Mouse (Mus musculus): Measurements from ENCODE around the gene Stx3. TPM values are rescaled to one million over a fixed set of nuclear protein-coding genes. Genes with fewer than 3 reads are reported as not detected.

The Stx3 gene
- polyA plus RNA-seq, 1 experiment from 2014 or later = 23.2 TPM

DNA sequence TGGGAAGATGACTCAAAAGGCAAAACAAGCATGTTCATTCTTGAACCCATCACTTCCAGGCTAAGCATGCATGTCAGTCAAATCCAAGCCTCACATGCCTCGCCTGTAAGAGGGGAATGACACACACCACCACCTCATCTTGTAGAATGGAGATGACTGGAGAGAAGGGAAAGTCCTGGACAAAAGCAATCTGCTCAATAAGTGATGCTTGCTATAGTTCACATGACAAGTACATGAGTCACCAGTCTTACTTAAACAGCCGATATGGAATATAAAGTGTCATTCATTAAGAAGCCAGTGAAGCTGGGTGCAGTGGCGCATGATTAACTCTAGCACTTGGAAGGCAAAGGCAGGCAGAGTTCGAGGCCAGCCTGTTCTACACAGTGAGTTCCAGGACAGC is 6.1 kb downstream of the Stx3 start:
- H3K4me1 ChIP-seq (ENCODE audit: control insufficient read depth, insufficient read depth, low read length) = peaks cover 23% of the 10 kb centered on the region
- no peak overlapping the region for H3K4me2 ChIP-seq (replicated peaks; ENCODE audit: low read depth, low read length)
- WGBS = 59% methylated on average over 4 of the region's 4 CpGs
- H3K27ac ChIP-seq (ENCODE audit: low read length) = no peak overlapping the region
- H3K27me3 ChIP-seq (ENCODE audit: control insufficient read depth, insufficient read depth, low read length) = no peaks in the 10 kb centered on the region
- no peak overlapping the region for H3K4me3 ChIP-seq (ENCODE audit: low read depth, low read length)
- no peak for ATAC-seq (ENCODE audit: insufficient number of reproducible peaks, insufficient read depth, low FRiP score, low read depth)
- H3K9me3 ChIP-seq (ENCODE audit: control insufficient read depth, low read depth, low read length) = no peaks in the 10 kb centered on the region
- H3K9ac ChIP-seq (replicated peaks; ENCODE audit: low read depth, low read length) = no peak overlapping the region
- no peaks in the 10 kb centered on the region for H3K36me3 ChIP-seq (ENCODE audit: control insufficient read depth, insufficient read depth, low read length)

DNA sequence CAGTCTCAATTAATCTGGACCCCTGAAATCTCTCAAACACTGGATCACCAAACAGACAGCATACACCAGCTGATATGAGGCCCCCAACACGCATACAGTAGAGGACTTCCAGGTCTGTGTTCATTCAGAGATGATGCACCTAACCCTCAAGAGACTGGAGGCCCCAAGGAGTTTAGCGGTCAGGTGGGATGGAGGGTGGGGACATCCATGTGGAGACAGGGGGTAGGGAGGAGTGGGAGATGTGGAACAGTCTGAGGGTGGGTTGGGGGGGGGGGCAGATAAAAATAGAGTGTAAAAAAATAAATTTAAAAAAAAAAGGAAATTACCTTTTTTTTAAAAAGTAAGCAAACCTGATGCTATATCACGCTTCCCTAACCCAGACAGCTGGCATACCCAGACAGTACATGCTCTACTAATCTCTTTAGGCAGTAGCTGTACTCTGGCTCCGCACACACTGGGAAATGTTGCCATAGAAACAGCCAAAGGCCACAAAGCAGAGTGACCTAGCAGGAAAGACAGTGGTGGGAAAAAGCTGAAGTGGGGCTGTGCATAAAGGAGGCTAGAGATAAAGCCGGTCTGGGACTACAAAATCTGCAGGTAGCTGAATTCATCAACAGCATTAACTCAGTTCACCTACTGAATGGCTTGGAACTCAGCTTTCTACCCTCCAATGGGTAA is 7.4 kb downstream of the Stx3 start:
- Histone ChIP-seq H3K27me3 (ENCODE audit: control insufficient read depth, insufficient read depth, low read length) (no peaks in the 10 kb centered on the region), H3K27ac (ENCODE audit: low read length) (no peak overlapping the region), H3K9me3 (ENCODE audit: control insufficient read depth, low read depth, low read length) (no peaks in the 10 kb centered on the region), H3K4me3 (ENCODE audit: low read depth, low read length) (no peak overlapping the region), H3K4me1 (ENCODE audit: control insufficient read depth, insufficient read depth, low read length) (peaks cover 23% of the 10 kb centered on the region), H3K4me2 (replicated peaks; ENCODE audit: low read depth, low read length) (no peak overlapping the region), H3K9ac (replicated peaks; ENCODE audit: low read depth, low read length) (no peak overlapping the region), H3K36me3 (ENCODE audit: control insufficient read depth, insufficient read depth, low read length) (no peaks in the 10 kb centered on the region)
- ATAC-seq (ENCODE audit: insufficient number of reproducible peaks, insufficient read depth, low FRiP score, low read depth) = 0 out of 2 replicates have a peak, but pooled peaks have one; percentile 47
- WGBS = 43% methylated on average over 5 of the region's 5 CpGs

DNA sequence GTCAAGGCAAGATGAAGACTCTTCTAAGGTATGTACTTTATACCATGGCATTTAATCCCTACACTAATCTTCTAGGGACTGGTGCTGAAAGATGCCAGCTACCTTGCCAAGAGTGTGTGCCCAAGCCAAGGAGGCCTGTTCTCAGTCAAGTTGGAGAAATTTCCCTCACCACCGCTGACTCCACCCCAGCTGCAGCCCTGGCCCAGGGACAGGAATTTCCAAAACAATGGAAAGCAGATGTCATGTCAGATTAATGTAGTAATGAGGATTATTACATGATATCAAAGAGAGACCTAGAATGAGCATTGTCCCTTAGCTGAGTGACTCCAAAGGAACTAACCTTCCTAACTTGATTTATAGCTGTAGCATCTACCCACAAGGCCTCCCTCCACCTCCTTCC is 8.3 kb downstream of the Stx3 start:
- Histone ChIP-seq H3K4me1 (ENCODE audit: control insufficient read depth, insufficient read depth, low read length) (peaks cover 23% of the 10 kb centered on the region), H3K4me2 (replicated peaks; ENCODE audit: low read depth, low read length) (no peak overlapping the region), H3K9me3 (ENCODE audit: control insufficient read depth, low read depth, low read length) (no peaks in the 10 kb centered on the region), H3K27ac (ENCODE audit: low read length) (no peak overlapping the region), H3K36me3 (ENCODE audit: control insufficient read depth, insufficient read depth, low read length) (no peaks in the 10 kb centered on the region), H3K9ac (replicated peaks; ENCODE audit: low read depth, low read length) (no peak overlapping the region), H3K27me3 (ENCODE audit: control insufficient read depth, insufficient read depth, low read length) (no peaks in the 10 kb centered on the region), H3K4me3 (ENCODE audit: low read depth, low read length) (no peak overlapping the region)
- 64% methylated on average over 1 of the region's 1 CpGs for WGBS
- no peak for ATAC-seq (ENCODE audit: insufficient number of reproducible peaks, insufficient read depth, low FRiP score, low read depth)

DNA sequence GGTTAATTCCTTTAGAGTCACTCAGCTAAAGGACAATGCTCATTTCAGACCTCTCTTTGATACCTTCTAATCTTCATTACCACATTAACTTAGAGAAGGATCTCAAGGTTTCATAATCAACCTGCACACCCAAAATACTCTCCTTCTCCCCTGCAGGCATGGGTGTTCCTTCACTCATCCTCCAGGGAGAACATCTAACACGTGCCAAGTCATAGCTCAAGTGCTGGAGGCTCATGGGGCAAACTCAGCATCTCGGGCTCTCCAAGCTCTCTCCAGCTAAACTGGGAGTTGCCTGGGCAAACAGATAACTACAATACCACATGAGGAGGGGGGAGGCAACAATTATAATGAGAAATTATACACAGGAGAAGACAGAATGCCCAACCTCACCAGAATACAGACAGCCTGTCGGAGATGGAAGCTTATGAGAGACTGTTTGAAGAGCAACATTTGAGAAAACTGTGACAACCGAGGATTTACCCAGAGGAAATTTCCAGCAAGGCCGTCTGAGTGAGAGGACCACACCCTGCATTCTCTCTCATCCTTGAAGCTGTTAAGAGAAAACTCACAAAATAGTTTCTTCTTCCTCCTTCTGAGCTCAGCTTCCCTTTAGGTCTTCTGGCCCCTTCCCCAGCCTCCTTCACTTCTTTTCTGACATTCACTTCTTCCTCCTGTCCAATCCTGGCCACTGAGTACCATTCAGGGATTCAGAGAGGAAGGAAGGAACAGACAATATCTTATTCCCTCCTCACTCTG is 9.0 kb downstream of the Stx3 start:
- peaks cover 23% of the 10 kb centered on the region for H3K4me1 ChIP-seq (ENCODE audit: control insufficient read depth, insufficient read depth, low read length)
- no peaks in the 10 kb centered on the region for H3K9me3 ChIP-seq (ENCODE audit: control insufficient read depth, low read depth, low read length)
- no peak overlapping the region for H3K9ac ChIP-seq (replicated peaks; ENCODE audit: low read depth, low read length)
- H3K27ac ChIP-seq (ENCODE audit: low read length) = no peak overlapping the region
- H3K36me3 ChIP-seq (ENCODE audit: control insufficient read depth, insufficient read depth, low read length) = no peaks in the 10 kb centered on the region
- no peak overlapping the region for H3K4me2 ChIP-seq (replicated peaks; ENCODE audit: low read depth, low read length)
- no peaks in the 10 kb centered on the region for H3K27me3 ChIP-seq (ENCODE audit: control insufficient read depth, insufficient read depth, low read length)
- 71% methylated on average over 5 of the region's 5 CpGs for WGBS
- H3K4me3 ChIP-seq (ENCODE audit: low read depth, low read length) = no peak overlapping the region
- no peak for ATAC-seq (ENCODE audit: insufficient number of reproducible peaks, insufficient read depth, low FRiP score, low read depth)

DNA sequence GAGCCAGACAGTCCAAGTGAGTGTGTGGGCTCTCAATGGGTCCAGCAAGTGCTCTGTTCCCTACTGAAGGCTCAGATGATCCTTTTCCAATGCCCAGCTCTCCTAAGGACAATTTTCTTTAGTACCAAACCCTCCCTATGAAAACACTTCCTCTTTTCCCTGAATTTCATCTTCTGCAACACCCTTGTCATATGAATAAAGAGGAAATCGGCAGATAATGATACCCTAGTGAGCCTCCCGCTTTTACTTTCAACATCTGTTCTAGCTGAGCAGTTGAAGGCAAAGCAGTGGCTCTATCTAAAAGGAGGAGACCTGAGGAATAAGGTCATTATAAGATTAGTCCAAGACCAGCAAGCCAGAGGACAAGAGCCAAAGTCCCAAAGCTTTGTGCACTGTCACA is 10.8 kb downstream of the Stx3 start:
- Histone ChIP-seq H3K4me3 (ENCODE audit: low read depth, low read length) (no peak overlapping the region), H3K4me2 (replicated peaks; ENCODE audit: low read depth, low read length) (no peak overlapping the region), H3K9ac (replicated peaks; ENCODE audit: low read depth, low read length) (no peak overlapping the region), H3K27me3 (ENCODE audit: control insufficient read depth, insufficient read depth, low read length) (no peaks in the 10 kb centered on the region), H3K9me3 (ENCODE audit: control insufficient read depth, low read depth, low read length) (no peaks in the 10 kb centered on the region), H3K4me1 (ENCODE audit: control insufficient read depth, insufficient read depth, low read length) (peaks cover 8% of the 10 kb centered on the region; the same call in 1 of the 2 replicates), H3K36me3 (ENCODE audit: control insufficient read depth, insufficient read depth, low read length) (no peaks in the 10 kb centered on the region), H3K27ac (ENCODE audit: low read length) (no peak overlapping the region)
- 93% methylated on average over 2 of the region's 2 CpGs for WGBS
- ATAC-seq (ENCODE audit: insufficient number of reproducible peaks, insufficient read depth, low FRiP score, low read depth) = no peak

DNA sequence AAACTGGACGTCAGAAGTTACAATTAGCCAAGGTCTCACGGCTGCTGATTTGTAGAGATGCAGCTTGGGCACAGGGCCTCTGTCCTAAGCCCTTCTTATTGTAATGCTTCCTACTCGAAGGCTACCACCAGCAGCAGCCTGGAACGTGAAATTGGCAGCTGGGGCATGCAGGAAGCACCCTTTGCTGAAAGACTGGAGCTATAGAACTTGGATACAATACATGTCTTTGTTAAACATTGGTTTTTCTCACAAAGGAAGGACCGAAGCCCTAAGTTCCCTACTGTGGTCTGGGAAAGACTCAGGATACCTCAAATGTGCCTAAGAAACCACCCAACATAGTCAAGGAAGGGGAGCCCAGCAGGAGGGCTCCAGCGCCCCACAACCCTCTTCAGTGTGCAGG is 11.4 kb downstream of the Stx3 start:
- Histone ChIP-seq H3K27ac (ENCODE audit: low read length) (no peak overlapping the region), H3K4me3 (ENCODE audit: low read depth, low read length) (no peak overlapping the region), H3K27me3 (ENCODE audit: control insufficient read depth, insufficient read depth, low read length) (no peaks in the 10 kb centered on the region), H3K9ac (replicated peaks; ENCODE audit: low read depth, low read length) (no peak overlapping the region), H3K9me3 (ENCODE audit: control insufficient read depth, low read depth, low read length) (no peaks in the 10 kb centered on the region), H3K4me2 (replicated peaks; ENCODE audit: low read depth, low read length) (no peak overlapping the region), H3K4me1 (ENCODE audit: control insufficient read depth, insufficient read depth, low read length) (peaks cover 6% of the 10 kb centered on the region; the same call in 1 of the 2 replicates), H3K36me3 (ENCODE audit: control insufficient read depth, insufficient read depth, low read length) (no peaks in the 10 kb centered on the region)
- no peak for ATAC-seq (ENCODE audit: insufficient number of reproducible peaks, insufficient read depth, low FRiP score, low read depth)
- 71% methylated on average over 6 of the region's 6 CpGs for WGBS

DNA sequence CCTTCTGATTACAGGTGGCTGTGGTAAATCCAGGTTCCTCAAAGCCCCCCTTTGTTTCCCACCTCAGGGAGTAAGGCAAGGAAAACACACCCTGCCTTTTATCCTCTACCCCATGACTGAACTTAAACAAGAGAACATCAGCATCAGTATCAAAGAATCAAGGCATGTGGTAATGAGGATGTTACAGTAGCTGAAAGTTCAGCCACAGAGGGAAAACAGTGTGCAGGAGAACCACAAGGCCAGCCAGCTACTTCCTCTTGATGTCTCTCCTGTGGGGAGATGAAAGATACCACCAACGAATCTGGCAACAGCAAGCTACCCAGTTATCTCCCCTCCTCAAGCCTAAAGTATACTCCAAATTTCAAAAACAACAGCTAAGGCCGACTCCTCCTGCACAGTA is 12.0 kb downstream of the Stx3 start:
- WGBS = 67% methylated on average over 2 of the region's 2 CpGs
- Histone ChIP-seq H3K27ac (ENCODE audit: low read length) (no peak overlapping the region; the same call in 1 of the 2 replicates), H3K4me3 (ENCODE audit: low read depth, low read length) (no peak overlapping the region), H3K9ac (replicated peaks; ENCODE audit: low read depth, low read length) (no peak overlapping the region), H3K4me2 (replicated peaks; ENCODE audit: low read depth, low read length) (no peak overlapping the region), H3K9me3 (ENCODE audit: control insufficient read depth, low read depth, low read length) (no peaks in the 10 kb centered on the region), H3K27me3 (ENCODE audit: control insufficient read depth, insufficient read depth, low read length) (no peaks in the 10 kb centered on the region), H3K36me3 (ENCODE audit: control insufficient read depth, insufficient read depth, low read length) (no peaks in the 10 kb centered on the region; the same call in 1 of the 2 replicates), H3K4me1 (ENCODE audit: control insufficient read depth, insufficient read depth, low read length) (0 out of 2 replicates have a peak, but pooled peaks cover 4% of the 10 kb centered on the region)
- ATAC-seq (ENCODE audit: insufficient number of reproducible peaks, insufficient read depth, low FRiP score, low read depth) = no peak

DNA sequence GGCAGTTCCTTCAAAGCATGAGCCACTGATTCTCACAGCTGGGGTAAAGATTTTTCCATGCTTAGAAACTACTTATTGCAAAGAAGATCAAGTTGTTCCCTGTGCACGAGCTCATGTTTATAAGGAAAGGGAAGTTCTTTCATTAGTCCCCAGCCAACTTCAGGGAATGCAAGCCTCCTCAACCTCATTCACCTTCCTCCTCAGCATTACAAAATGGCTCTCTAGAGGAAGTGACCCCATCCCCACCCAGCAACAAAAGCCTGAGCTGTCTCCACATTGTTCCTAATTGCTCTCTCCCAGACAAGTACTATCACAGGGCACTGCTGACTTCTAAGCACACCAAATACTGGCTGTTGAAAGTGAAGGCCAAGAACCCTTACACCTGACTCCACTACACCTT is 14.8 kb downstream of the Stx3 start:
- no peaks in the 10 kb centered on the region for H3K27me3 ChIP-seq (ENCODE audit: control insufficient read depth, insufficient read depth, low read length)
- no peaks in the 10 kb centered on the region; the same call in 1 of the 2 replicates for H3K36me3 ChIP-seq (ENCODE audit: control insufficient read depth, insufficient read depth, low read length)
- no peak for ATAC-seq (ENCODE audit: insufficient number of reproducible peaks, insufficient read depth, low FRiP score, low read depth)
- H3K9ac ChIP-seq (replicated peaks; ENCODE audit: low read depth, low read length) = no peak overlapping the region
- no peak overlapping the region for H3K27ac ChIP-seq (ENCODE audit: low read length)
- WGBS = 42% methylated on average over 1 of the region's 1 CpGs
- no peak overlapping the region for H3K4me3 ChIP-seq (ENCODE audit: low read depth, low read length)
- H3K9me3 ChIP-seq (ENCODE audit: control insufficient read depth, low read depth, low read length) = no peaks in the 10 kb centered on the region
- H3K4me2 ChIP-seq (replicated peaks; ENCODE audit: low read depth, low read length) = no peak overlapping the region
- no peaks in the 10 kb centered on the region for H3K4me1 ChIP-seq (ENCODE audit: control insufficient read depth, insufficient read depth, low read length)

Measured in stomach, embryonic 14.5 days (tissue).